Mouse (Mus musculus) left cerebral cortex, adult 11 months (tissue): ENCODE results near the gene Syce2.
A peak's percentile ranks its signal among the peaks of the same experiment; 100 is the strongest.
"Not testable (repeated sequence)": the region's sequence is repeated elsewhere in the genome, so short reads cannot be mapped to it uniquely, and the experiment has no call there.

Source experiments
- DNase-seq: peaks from one replicate; pipeline ENCODE4 v3.0.0; 2022; ENCODE audit warnings: low spot score

Gene Syce2

DNA sequence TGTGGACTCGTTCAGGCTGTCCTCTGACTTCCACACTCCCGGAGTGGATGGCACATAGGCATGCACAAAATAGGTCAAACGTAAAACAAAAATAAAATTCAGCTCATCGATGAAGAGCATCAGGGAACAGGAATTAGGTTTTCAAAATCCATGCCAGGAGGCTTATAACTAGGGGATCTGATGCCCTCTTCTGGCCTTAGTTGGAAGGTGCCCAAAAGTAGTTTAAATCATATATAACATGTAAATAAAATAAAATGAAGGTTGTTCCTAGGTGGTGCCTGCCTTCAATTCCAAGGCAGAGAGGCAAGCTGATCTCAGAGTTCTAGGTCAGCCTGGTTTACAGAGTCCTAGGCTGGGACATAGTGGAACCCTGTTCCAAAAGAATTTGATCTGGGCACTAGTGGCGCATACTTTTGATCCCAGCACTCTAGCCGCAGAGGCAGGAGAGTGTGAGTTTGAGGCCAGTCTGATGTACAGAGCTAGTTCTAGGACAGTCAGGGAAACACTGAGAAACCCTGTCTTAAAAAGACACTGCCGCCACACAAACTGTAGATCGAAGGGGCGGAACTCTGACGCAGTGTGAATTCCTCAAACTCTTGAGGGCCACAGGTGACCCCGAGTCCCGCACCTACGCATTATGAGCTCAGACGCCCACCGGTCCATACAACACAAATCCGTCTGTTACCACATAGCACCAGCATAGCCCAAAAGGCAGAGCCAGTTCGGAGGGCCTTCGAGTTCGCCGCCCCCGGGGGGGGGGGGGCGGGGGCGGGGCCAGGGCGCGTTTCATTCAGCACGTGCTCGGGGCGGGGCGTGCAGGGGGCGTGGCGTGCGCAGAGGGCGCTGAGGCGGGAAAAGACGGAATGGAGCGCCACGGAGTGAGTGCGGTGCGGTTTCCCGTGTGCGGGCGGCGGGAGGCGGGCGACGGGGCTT, at the start of gene Syce2:
Gene Syce2 (plus strand): TSS at position 736 of the 933 bp plus-strand sequence.
- DNase-seq = no peak

DNA sequence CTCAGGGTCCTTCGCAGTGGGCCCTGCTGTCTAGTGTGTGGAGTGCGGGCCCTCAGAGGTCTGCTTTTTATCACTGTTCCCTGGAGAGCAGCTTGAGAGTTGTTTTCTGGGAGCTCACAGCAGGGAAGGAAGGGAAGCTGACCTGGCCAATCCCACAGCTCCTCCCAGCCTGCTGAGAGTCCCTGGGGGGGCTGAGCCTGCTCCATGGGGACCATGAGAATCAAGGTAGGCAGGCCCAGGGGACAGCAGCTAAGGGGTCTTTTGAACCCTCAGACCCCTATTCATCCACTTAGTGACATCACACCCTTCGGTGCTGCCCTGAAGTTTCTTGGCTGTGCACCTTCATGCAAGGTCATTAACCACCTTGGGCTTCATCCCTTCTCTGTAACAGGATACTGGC, 49.2 kb upstream of the Syce2 start, which contains the start of gene Dand5:
Gene Dand5 (minus strand): TSS at position 101 of the 400 bp plus-strand sequence.
- DNase-seq = no peak

DNA sequence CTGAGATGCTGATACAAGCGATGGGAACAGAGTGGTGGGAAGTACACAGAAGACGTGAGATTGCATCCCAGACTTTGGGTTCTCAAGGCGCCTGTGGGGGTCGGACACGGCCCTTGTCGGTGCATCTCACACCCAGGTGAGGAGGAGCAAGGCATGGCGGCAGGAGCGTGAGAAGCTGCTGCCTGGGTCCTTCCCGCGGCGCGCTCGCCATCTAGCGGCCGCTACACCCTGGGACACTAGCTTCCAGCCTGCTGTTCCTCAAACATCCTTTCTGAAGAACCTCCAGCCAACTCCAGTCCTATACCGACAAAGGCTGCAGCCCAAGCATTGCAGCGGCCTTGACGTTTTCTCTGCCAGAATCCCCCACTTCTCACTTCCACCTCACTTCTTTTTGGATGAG, 48.3 kb upstream of the Syce2 start:
- DNase-seq = no peak

DNA sequence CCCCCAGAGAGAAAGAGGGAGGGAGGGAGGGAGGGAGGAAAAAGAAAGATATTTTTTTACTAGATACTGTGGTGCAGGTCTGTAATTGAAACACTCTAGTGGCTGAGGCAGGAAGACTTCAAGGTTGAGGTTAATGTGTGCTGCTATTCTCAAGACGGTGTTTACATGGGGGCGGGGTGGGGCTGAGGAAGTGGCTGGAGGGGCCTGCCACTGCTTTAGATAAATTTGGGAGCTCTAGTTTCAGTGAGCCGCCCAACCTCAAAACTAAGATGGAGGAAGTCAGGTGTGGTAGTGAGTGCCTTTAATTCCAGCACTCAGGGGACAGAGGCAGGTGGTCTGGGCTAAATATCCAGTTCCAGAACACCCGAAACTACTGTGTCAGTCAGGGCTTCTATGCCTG, 46.3 kb upstream of the Syce2 start:
- no peak for DNase-seq

DNA sequence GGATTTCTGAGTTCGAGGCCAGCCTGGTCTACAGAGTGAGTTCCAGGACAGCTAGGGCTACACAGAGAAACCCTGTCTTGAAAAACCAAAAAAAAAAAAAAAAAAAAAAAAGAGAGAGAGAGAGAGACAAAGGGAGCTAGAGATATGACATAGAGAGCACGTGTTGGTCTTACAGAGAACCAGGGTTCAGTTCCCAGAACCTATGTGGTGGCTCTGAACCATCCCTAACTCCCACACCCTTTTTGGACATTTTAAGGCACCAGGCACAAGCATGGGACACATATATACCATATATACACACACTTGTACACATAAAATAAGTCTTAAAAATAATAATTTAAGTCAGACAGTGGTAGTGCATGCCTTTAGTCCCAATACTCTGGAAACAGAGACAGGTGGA, 45.4 kb upstream of the Syce2 start:
- DNase-seq = not testable (repeated sequence)

DNA sequence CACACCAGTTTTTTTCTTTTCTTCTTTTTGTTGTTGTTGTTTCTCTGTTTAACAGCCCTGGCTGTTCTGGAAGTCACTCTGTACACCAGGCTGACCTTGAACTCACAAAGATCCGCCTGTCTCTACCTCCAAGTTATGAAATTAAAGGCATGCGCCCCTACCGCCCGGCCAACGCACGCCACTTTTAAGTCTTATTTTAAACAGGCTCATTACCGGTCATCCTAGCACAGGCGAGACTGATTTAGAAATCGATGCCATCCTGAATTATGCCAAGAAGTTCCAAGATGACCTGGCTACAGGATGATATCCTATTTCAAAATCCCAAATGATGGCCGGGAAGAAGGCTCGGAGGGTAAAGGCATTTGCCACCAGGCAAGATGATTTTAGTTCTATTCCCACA, 40.4 kb upstream of the Syce2 start, which contains the start of gene Gadd45gip1:
Gene Gadd45gip1 (plus strand): TSS at position 33 of the 400 bp plus-strand sequence.
- no peak for DNase-seq

DNA sequence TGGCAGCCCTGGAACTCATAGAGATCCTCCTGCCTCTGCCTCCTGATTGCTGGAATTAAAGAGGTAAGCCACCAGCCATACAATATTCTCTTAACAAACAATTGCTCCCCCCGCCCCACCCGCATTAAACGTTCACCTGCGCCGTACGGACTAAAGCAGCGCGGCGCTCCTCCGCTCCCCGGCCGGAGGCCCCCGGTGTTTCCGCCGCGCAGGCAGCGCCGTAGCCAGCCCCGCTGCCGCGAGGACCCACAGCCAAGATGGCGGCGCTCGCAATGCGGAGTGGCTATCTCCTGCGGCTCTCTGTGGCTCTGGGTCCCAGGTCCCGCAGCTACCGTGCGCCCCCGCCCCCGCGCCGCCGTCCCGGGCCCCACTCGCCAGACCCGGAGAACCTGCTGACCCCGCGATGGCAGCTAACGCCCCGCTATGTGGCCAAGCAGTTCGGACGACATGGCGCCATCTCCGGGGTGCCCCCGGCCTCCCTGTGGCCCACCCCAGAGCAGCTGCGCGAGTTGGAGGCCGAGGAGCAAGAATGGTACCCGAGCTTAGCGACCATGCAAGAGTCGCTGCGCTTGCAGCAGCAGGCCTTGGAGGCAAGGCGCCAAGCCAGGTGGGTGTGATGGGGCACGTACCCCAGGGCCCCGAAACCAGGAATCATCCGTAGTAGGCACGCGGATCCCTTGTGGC, 39.7 kb upstream of the Syce2 start:
- DNase-seq = peak; percentile 59

DNA sequence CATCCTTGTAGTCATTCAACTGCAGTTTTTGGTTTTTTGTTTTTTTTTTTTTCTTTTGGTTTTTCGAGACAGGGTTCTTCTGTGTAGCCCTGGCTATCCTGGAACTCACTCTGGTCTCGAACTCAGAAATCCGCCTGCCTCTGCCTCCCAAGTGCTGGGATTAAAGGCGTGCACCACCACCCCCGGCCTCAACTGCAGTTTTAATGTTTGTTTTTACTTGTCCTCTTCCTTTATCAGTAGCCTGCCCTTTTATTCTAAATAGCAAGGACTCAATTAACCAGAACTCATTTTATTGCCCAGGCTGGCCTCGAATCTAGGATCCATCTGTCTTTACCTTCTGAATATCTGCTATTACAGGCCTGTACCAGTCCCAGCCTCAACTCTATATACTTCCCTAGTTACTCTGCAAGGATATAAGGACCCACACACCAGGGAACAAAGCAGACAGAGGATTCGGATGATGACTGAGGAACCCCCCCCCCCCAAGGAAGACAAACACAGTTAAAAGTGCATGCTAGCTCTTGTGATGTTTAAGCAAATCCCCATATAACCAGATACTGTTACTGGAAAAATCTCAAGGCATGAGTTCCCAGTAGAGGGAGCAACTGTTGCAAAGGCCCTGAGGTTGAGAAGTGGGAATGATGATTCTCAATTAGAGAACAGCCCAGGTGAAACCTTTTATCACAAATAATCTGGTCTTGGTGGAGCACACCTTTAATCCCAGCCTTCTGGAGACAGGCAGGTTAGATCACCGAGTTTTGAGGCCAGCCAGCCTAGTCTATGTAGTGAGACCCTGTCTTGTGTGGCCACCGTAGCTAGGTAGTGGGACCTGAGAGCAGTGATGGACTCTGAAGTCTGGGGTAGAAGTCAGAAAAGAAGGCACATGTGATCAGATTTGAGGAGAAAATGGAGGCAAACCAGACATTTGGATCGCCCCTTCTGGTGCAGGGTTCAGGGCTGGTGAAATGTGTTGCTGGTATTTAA, 38.9 kb upstream of the Syce2 start:
- no peak for DNase-seq

DNA sequence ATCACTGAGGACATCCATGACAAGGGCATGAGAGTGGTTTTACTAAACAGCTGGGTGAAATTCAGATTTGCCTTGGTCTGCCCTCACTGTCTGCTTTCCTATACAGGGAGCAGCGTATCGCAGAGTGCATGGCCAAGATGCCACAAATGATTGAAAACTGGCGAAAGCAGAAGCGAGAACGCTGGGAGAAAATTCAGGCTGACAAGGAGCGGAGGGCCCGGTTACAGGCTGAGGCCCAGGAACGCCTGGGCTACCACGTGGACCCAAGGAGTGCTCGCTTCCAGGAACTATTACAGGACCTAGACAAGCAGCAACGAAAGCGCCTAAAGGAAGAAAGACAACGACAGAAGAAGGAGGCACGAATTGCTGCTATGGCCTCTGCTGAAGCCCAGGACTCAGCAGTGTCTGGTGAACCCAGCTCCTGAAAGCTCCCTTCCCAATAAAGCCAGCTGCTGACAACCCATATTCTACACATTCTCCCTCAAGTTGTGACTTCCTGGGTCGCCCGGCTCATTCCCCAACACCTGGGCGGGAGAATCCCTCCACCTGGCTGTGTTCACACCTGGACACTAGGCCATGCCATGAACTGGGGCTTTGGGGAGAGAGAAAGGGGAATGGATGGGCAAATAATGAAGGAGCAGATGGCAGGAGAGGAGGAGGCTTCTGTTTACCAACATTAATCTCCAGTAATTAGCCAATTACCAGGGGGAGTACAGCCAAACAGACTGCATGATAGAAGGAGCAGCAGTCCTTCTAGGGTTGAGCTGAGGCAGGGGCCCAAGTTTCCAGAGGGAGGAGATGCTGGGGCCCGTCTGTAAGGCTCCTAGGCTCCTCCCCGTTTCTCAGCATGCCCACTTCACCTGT, 37.7 kb upstream of the Syce2 start:
- DNase-seq = no peak

DNA sequence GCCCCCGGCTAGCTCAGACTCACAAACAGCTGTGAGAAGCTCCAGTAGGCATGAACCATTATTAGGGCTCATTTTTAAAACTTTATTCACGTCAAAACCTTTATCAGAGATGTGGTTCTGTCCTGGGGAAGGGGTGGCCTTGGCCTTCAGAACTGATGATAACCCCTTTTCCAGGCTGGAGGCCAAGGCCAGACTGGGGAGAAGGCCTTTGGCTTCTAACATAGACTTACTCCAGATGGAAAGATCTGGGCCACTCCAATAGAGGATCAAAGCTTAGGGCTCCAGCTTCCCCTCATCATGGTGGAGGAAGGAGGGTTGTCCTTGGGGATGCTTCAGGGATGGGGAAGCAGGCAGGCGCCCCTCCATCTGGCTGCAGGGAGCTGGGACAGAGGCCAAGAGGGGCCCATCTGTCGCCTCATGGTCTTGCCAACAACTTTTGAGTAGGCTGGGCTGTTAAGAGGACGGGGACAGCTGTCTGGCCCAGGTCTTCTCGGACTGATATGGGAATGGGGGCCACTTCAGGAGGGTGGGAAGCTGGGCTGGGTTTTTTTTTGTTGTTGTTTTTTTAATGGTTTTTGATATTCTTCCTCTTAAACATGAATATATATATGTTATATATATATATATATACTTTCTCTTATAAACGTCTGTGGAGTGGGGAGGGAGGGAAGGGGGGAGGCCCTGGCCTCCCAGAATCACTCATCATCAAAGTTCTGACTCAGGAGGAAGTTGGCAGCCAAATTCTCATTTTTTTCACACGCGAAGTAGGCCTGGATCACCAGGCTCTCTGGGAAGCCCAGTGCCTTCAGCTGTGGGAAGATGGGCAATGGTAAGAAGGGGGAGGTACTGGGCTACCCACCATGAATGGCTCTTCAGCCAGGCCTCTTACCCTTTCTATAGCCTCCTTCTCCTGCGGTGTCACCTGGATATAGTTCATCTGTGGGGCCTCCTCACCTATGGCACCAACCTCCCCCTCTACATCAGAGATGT, 36.8 kb upstream of the Syce2 start:
- no peak for DNase-seq

DNA sequence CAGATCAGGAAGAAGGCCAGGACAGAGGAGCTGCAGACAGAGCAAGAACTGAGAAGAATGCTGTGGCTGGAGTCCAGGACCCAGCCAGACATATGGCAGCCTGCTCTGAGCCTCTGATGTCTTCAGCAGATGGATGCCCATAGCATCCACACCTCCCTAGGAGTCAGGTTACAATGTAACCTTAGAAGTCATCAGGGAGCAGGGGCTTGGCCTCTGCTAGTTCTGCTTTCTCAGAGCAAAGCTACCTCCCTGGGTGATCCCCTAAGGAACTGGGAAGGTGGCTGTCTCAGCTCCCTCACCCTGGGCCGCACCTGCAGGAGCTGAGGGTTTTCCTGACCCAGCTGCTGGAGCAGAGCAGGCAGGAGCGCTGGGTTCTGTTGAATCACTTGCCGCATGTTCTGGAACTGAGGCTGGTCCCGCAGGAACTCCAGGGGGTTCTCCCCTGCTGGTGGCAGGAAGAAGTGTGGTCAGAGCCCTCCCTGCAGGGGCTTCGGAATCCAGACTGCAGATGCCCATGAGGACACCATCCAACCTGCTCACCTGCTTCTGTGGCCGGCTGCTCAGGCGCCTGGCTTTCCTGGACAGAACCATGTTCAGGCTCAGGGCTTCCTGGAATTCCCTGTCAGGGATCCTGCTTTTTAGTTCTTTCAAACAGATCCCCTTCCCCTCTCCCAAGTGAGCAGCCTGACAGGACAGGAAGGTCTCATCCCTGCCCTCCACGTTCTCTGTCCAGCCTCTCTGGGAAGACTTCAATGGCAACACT, 34.6 kb upstream of the Syce2 start:
- no peak for DNase-seq

DNA sequence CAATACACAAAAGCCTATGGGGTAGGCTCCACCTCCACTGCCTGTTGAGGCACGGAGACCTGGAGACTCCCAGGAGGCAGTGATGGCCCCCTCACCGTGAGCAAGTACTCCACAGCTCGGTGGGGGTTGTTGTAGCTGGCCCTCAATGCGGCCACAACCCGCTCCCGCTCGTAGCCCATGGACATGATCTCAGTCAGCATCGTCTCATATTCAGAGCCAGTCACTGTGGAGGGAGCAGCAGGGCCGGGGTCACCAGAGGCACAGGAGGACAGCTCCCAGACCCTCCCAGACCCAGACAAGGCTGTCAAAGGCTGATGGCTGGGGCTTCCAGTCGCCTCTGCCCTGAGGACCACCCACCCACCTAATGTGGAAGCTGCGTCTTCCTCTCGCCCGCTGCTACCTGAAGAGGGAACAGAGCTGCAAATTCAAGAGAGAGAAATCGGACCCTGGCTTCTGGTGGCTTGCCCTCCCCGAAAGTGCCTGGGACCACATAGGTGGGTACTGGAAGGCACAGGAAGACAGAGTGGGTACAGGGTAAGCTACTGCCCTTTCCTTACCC, 33.9 kb upstream of the Syce2 start:
- DNase-seq = no peak

DNA sequence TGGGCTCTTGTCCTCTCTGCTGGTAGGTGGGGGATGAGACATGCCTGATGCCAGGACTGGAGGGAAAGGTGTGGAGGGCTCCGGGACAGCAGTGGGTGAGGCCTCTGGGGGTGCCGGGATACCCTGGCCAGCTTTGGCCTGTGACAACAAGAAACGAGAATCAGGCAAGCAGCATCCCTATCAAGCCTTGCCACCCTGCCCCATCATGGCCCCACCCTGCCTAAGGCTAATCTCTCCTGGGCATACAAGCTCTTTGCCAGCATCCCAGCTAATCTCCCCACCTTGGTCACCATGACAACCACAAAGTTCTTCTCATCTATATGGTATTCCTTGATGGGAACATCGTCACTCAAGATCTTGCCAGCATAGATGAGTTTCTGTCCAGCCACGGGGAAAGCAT, 33.4 kb upstream of the Syce2 start:
- DNase-seq = no peak

DNA sequence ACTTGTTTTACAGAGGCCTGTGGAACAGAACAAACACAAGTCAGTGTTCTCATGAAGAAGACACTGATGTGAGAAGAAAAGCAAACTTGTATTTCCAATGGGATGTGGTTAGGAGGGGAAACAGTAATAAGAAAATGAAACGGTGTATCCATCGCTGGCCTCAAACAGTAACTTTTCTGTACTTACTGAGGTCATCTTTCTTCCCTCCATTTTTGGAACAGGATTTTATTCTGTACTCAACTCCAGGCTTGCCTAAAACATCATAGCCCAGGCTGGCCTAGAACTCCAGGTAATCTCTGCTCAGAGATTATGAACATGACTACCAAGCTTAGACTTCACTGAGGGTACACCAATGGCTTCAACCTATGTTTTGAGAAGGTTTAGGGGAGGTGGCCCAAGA, 32.5 kb upstream of the Syce2 start:
- DNase-seq = no peak

DNA sequence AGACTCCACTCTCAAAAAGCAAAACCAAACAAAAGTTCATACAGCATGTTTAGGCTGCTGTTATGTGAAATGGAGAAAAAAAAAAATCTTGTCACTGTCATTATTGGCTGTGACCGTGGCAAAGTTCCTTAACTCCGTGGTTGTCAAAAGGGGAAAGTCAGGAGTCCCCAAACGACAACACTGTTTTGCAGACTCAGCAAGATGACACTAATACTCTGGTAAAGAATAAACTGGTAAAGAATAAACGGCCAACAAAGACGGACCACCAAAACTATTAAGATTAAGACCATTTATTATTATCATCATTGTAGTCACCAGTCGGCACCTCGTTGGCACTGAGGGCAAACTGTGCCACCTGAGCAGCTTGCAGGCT, 32.0 kb upstream of the Syce2 start:
- DNase-seq = no peak

DNA sequence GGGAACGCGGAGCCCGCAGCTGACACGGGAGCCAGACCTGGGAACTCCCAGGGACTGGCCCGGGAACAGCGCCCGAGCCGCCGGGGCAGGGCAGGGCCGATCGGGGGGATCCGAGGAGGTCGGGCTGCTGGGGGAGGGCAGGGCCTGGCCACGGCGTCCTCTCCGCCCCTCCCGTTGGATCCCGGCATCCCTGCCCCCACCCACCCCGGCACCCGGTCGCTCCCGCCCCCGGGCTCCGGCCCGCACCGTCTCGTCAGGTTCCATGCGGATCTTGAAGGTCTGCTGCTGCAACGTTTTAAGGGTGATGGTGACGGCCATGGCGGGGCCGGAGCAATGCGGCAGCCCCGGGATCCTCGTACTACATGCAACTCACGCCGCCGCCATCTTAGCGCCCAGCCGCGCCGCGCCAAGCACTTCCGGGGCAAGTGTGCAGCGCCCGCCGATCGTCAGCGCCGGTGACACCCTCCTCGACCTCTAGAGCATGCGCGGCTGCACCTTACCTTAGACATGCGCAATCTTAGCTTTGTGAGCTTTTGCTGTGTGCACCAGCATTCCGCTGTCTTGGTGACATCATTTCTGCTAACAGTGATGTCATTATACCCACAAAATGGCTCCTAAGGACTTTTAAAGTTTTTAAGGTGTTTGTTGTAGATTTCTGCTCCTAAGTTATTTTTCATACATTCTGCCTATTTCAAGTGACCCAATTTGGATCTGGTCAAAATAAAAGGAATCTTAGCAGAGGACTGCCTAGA, 31.5 kb upstream of the Syce2 start, which contains the start of gene Rad23a:
Gene Rad23a (minus strand): TSS at position 418 of the 752 bp plus-strand sequence.
- peak; percentile 88 for DNase-seq

DNA sequence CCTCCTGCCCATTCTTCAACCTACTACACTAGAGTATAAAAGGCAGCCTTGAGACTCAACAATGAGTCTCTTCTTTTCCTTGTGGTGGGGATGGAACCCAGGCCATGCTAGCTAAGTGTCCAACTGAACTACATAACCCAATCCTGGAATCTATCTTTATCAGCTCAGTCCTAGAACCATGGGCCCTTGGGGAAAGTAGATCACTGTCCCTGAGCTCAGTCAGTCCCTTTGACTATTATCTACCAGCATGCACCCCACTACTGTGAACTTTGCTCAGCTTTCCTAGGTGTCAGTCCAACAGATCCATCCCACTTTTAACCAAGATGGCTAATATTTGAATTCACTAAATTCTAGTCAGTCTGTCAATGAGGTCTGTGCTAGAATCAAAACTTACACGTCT, 30.4 kb upstream of the Syce2 start:
- DNase-seq = no peak
